Mouse (Mus musculus) heart, embryonic 12.5 days (tissue): ENCODE results near the gene Xpc. TPM values are rescaled to one million over a fixed set of nuclear protein-coding genes. Genes with fewer than 3 reads are reported as not detected.
"Not testable (repeated sequence)": the region's sequence is repeated elsewhere in the genome, so short reads cannot be mapped to it uniquely, and the experiment has no call there.

ENCODE experiments used
- ATAC-seq: fragments of 200-750 bp; cut with Nextera tagmentation; 2 replicates; pipeline ENCODE4 v1.8.0; 2017; ENCODE audit warnings: moderate TSS enrichment, moderate library complexity; ENCODE audit not compliant: insufficient number of reproducible peaks, low FRiP score
- H3K27ac ChIP-seq: fragments of 300-500 bp; sonication (generic); 2 replicates; pipeline ENCODE4 v1.5.1; 2016; ENCODE audit warnings: mild to moderate bottlenecking, moderate library complexity; ENCODE audit not compliant: poor library complexity, severe bottlenecking
- H3K27me3 ChIP-seq: fragments of 300-500 bp; sonication (generic); replicated peaks from 2 replicates; pipeline ENCODE4 v1.6.1; 2016; ENCODE audit warnings: mild to moderate bottlenecking, moderate library complexity
- H3K36me3 ChIP-seq: fragments of 300-500 bp; sonication (generic); 2 replicates; pipeline ENCODE4 v1.6.1; 2016; ENCODE audit warnings: mild to moderate bottlenecking, moderate library complexity
- H3K4me1 ChIP-seq: fragments of 300-500 bp; sonication (generic); replicated peaks from 2 replicates; pipeline ENCODE4 v1.6.1; 2016; ENCODE audit warnings: mild to moderate bottlenecking
- H3K4me2 ChIP-seq: fragments of 300-500 bp; sonication (generic); 2 replicates; pipeline ENCODE4 v1.6.1; 2016; ENCODE audit warnings: mild to moderate bottlenecking, moderate library complexity
- H3K4me3 ChIP-seq: fragments of 300-500 bp; sonication (generic); 2 replicates; pipeline ENCODE4 v1.5.1; 2016; ENCODE audit warnings: mild to moderate bottlenecking
- H3K9ac ChIP-seq: fragments of 300-500 bp; sonication (generic); 2 replicates; pipeline ENCODE4 v1.6.1; 2016; ENCODE audit warnings: mild to moderate bottlenecking, moderate library complexity
- H3K9me3 ChIP-seq: fragments of 300-500 bp; sonication (generic); replicated peaks from 2 replicates; pipeline ENCODE4 v1.6.1; 2016; ENCODE audit warnings: mild to moderate bottlenecking, moderate library complexity
- WGBS: fragments of 180-500 bp; shearing (Covaris S2); methylation state at CpG from one replicate; pipeline ENCODE4 v1.1.7; 2016; 5-methylcytosine and 5-hydroxymethylcytosine counted together
- polyA plus RNA-seq: library from polyadenylated mRNA; unstranded; fragments of >200 nt; fragmentation: Nextera tagmentation; extraction: Ambion mirVana; gene quantifications from 2 replicates; pipeline ENCODE4 v1.2.1, GENCODE M21; 2016

The Xpc gene
- polyA plus RNA-seq, 1 experiment from 2014 or later = 13.4 TPM

- peaks cover 20% of the 10 kb centered on the region for H3K4me1 ChIP-seq
- H3K4me3 ChIP-seq, H3K9me3 ChIP-seq, H3K27me3 ChIP-seq, H3K9ac ChIP-seq, ATAC-seq, H3K4me2 ChIP-seq, H3K27ac ChIP-seq: not testable (repeated sequence)
- 88% methylated on average over 3 of the region's 3 CpGs for WGBS
- H3K36me3 ChIP-seq = peaks cover 26% of the 10 kb centered on the region
Measured at GRCm38 (mm10) chr6:91471427-91471826, 44.3 kb downstream of the Xpc start.

GRCm38 (mm10) chr6:91470712-91471111, 45.0 kb downstream of the Xpc start:
- H3K27me3 ChIP-seq = no peaks in the 10 kb centered on the region
- no peak overlapping the region for H3K9ac ChIP-seq
- H3K27ac ChIP-seq = no peak overlapping the region
- H3K4me1 ChIP-seq = peaks cover 20% of the 10 kb centered on the region
- H3K4me3 ChIP-seq = no peak overlapping the region
- ATAC-seq = no peak
- H3K9me3 ChIP-seq = no peaks in the 10 kb centered on the region
- 97% methylated on average over 2 of the region's 2 CpGs for WGBS
- H3K36me3 ChIP-seq = peaks cover 33% of the 10 kb centered on the region
- H3K4me2 ChIP-seq = no peak overlapping the region

- no peak overlapping the region for H3K4me2 ChIP-seq
- no peak for ATAC-seq
- no peak overlapping the region for H3K9ac ChIP-seq
- H3K27ac ChIP-seq = no peak overlapping the region
- H3K4me1 ChIP-seq = peaks cover 6% of the 10 kb centered on the region; the same call in 1 of the 2 replicates
- H3K9me3 ChIP-seq = no peaks in the 10 kb centered on the region
- WGBS = 89% methylated on average over 1 of the region's 1 CpGs
- no peaks in the 10 kb centered on the region for H3K27me3 ChIP-seq
- H3K4me3 ChIP-seq = no peak overlapping the region
- H3K36me3 ChIP-seq = peaks cover 64% of the 10 kb centered on the region
Measured at GRCm38 (mm10) chr6:91467106-91467505, 48.6 kb downstream of the Xpc start.

GRCm38 (mm10) chr6:91465756-91466155, 49.9 kb downstream of the Xpc start:
- no peak overlapping the region for H3K27ac ChIP-seq
- no peaks in the 10 kb centered on the region for H3K4me1 ChIP-seq
- peaks cover 64% of the 10 kb centered on the region for H3K36me3 ChIP-seq
- no peak overlapping the region for H3K4me3 ChIP-seq
- no peaks in the 10 kb centered on the region for H3K27me3 ChIP-seq
- 77% methylated on average over 2 of the region's 2 CpGs for WGBS
- no peak overlapping the region for H3K4me2 ChIP-seq
- ATAC-seq = no peak
- H3K9me3 ChIP-seq = no peaks in the 10 kb centered on the region
- no peak overlapping the region for H3K9ac ChIP-seq

GRCm38 (mm10) chr6:91459471-91459870, 56.2 kb downstream of the Xpc start:
- H3K27me3 ChIP-seq = no peaks in the 10 kb centered on the region
- H3K4me3 ChIP-seq = no peak overlapping the region
- 79% methylated on average over 1 of the region's 1 CpGs for WGBS
- H3K9ac ChIP-seq = no peak overlapping the region
- no peak overlapping the region for H3K4me2 ChIP-seq
- H3K36me3 ChIP-seq = peaks cover 18% of the 10 kb centered on the region
- H3K9me3 ChIP-seq = no peaks in the 10 kb centered on the region
- H3K4me1 ChIP-seq = no peaks in the 10 kb centered on the region
- no peak overlapping the region for H3K27ac ChIP-seq
- ATAC-seq = no peak

- 23% methylated on average over 5 of the region's 5 CpGs for WGBS
- Histone ChIP-seq H3K4me2 (no peak overlapping the region), H3K9ac (no peak overlapping the region), H3K36me3 (no peaks in the 10 kb centered on the region), H3K4me1 (no peaks in the 10 kb centered on the region), H3K27ac (no peak overlapping the region), H3K9me3 (no peaks in the 10 kb centered on the region), H3K27me3 (no peaks in the 10 kb centered on the region), H3K4me3 (no peak overlapping the region)
- ATAC-seq = no peak
Measured at GRCm38 (mm10) chr6:91454546-91454945, 61.1 kb downstream of the Xpc start.

- no peaks in the 10 kb centered on the region for H3K36me3 ChIP-seq
- 62% methylated on average over 1 of the region's 1 CpGs for WGBS
- no peaks in the 10 kb centered on the region for H3K4me1 ChIP-seq
- H3K9me3 ChIP-seq = no peaks in the 10 kb centered on the region
- H3K27me3 ChIP-seq = 0 out of 2 replicates have a peak, but pooled peaks cover 6% of the 10 kb centered on the region
- no peak overlapping the region for H3K4me3 ChIP-seq
- no peak for ATAC-seq
- H3K4me2 ChIP-seq = no peak overlapping the region
- H3K27ac ChIP-seq = no peak overlapping the region
- no peak overlapping the region for H3K9ac ChIP-seq
Measured at GRCm38 (mm10) chr6:91452056-91452455, 63.6 kb downstream of the Xpc start.

GRCm38 (mm10) chr6:91449472-91450225, 66.0 kb downstream of the Xpc start:
- ATAC-seq = no peak
- Histone ChIP-seq H3K4me3 (no peak overlapping the region), H3K27me3 (peaks cover 10% of the 10 kb centered on the region; the same call in 1 of the 2 replicates), H3K4me1 (no peaks in the 10 kb centered on the region), H3K9me3 (no peaks in the 10 kb centered on the region), H3K9ac (no peak overlapping the region), H3K27ac (no peak overlapping the region), H3K36me3 (no peaks in the 10 kb centered on the region), H3K4me2 (no peak overlapping the region)
- 42% methylated on average over 3 of the region's 3 CpGs for WGBS

- Histone ChIP-seq H3K4me2 (no peak overlapping the region), H3K9me3 (no peaks in the 10 kb centered on the region), H3K4me3 (no peak overlapping the region), H3K4me1 (peaks cover 5% of the 10 kb centered on the region; the same call in 1 of the 2 replicates), H3K27me3 (peaks cover 10% of the 10 kb centered on the region; the same call in 1 of the 2 replicates), H3K27ac (no peak overlapping the region), H3K36me3 (no peaks in the 10 kb centered on the region), H3K9ac (no peak overlapping the region)
- no peak for ATAC-seq
- WGBS = 71% methylated on average over 3 of the region's 3 CpGs
Measured at GRCm38 (mm10) chr6:91445316-91445715, 70.4 kb downstream of the Xpc start.

- Histone ChIP-seq H3K27ac (no peak overlapping the region), H3K4me1 (peaks cover 5% of the 10 kb centered on the region; the same call in 1 of the 2 replicates), H3K9ac (peak overlapping the region; percentile 69), H3K27me3 (peaks cover 27% of the 10 kb centered on the region), H3K4me2 (peak overlapping the region; percentile 84), H3K36me3 (no peaks in the 10 kb centered on the region), H3K9me3 (no peaks in the 10 kb centered on the region), H3K4me3 (peak overlapping the region; percentile 59)
- 4% methylated on average over 19 of the region's 19 CpGs for WGBS
- ATAC-seq = peak; percentile 45
Measured at GRCm38 (mm10) chr6:91441145-91441662, 74.5 kb downstream of the Xpc start.

- ATAC-seq = peak; percentile 95
- Histone ChIP-seq H3K9ac (peak overlapping the region; percentile 69), H3K27me3 (peaks cover 33% of the 10 kb centered on the region), H3K36me3 (no peaks in the 10 kb centered on the region), H3K27ac (no peak overlapping the region), H3K4me1 (peaks cover 5% of the 10 kb centered on the region; the same call in 1 of the 2 replicates), H3K4me3 (peak overlapping the region; percentile 59), H3K9me3 (no peaks in the 10 kb centered on the region), H3K4me2 (peak overlapping the region; percentile 84)
- 2% methylated on average over 30 of the region's 30 CpGs for WGBS
Measured at GRCm38 (mm10) chr6:91440474-91441144, 75.1 kb downstream of the Xpc start.
